Mouse (Mus musculus): ENCODE results near the gene Pygb.

The Pygb gene

GRCm38 (mm10) chr2:150786251-150787180 lies at the start of gene Pygb:
Pygb (plus strand) TSS chr2:150786735.
- DNase-seq (ENCODE audit: low spot score in 2 of 2), result peak in 1 of 2 experiments; percentile 81

- DNase-seq (ENCODE audit: low spot score in 2 of 2), result no peak
Observed at GRCm38 (mm10) chr2:150737881-150738280, 48.7 kb upstream of the Pygb start.

DNA sequence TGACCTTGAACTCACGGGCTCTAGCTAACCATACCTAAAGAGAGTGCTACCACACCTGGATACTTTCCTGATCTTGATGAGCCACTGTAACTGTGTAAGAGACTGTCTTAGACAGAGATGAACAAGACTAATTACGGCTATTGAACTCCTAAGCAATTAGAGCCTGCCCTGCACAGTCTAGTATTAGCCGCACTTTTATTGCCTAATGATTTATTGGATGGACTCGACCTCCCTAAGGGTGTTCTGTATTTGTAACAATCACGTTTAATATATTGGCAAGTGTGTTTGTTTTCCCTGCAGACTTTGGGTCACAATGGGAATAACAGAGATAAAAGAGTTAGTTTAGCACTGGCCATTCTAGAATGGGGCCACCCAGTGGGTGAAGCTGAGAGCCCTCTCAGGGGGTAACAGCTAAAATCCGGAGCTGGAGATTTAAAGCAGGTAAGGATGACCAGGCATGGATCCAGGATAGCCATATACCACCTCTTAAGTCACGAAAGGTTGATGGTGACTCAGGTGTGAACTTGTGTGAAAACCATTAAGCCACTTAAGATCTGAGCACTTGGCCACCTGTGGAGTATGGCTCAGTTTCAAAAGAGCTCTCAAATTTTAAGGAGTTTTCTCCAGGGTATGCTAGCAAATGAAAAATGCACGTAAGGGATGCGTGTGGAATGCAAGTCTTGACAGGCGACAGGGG lies 46.2 kb upstream of the Pygb start:
- no peak for DNase-seq (ENCODE audit: low spot score in 2 of 2)

- DNase-seq (ENCODE audit: low spot score in 2 of 2), result no peak
Observed at GRCm38 (mm10) chr2:150741405-150741804, 45.1 kb upstream of the Pygb start.

DNA sequence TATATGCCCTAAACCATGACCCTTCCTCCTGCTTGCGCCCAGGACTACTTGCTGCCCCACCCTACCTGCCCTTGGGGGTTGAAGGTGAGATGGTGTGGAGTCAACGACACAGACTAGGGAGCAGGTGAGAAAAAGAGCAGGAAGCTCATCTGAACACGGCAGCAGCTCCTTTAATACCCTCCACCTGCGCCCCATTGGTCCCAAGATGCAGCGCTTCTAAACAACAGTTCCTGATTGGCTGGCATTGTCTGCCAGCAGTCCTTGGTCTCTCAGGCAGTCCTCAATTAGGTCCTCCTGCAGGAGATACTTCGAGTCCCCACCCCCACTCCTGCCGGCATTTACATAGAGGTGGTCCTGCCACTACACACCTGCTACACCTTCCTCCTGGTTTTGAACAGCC lies 41.5 kb upstream of the Pygb start:
- no peak for DNase-seq (ENCODE audit: low spot score in 2 of 2)

DNA sequence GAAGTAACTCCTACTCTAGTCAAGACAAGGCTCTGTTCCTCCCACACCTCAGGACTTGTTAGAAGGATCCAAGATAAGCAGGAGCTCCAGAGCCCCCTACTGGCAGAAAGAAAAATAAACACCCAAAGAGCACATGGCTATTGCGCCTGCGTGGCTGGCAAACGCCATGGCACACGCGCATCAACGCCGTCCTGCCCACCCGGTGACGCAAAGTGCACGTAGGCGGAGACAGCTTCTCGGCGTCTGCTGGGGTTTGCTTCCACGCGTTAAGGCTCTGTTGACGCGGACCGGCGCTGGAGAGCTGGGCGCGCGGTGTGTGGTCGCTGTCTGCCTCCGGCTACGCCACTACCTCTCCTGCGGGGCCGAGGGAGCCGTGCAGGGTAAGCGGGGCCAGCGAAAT lies 37.7 kb upstream of the Pygb start, which contains the start of gene Entpd6:
TSS of gene Entpd6 (plus strand) at position 189 of the 400 bp plus-strand sequence.
- peak; percentile 98 to 99 for DNase-seq (ENCODE audit: low spot score in 2 of 2)

DNA sequence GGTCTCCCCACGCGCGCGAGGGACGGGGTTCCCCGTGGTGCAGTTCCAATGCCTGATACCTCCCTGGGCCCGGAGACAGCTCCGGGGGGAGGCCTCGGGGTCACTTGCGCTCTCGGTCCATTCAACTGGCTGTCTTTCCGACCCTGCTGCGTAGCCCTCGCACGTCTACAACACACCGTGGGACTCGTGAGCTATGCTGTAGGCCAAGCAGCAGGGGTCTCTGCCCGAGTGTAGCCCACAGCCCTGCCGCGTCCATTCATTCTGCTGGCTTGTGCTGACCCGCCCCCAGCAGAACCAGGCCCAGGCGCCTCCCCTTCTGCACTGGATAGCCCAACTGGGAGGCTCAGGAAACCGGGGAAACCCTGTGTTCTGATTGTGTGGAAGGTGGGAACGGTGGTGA lies 37.3 kb upstream of the Pygb start:
- DNase-seq (ENCODE audit: low spot score in 2 of 2), result no peak

GRCm38 (mm10) chr2:150750129-150750979 lies 36.2 kb upstream of the Pygb start:
- DNase-seq (ENCODE audit: low spot score in 2 of 2), result no peak

DNA sequence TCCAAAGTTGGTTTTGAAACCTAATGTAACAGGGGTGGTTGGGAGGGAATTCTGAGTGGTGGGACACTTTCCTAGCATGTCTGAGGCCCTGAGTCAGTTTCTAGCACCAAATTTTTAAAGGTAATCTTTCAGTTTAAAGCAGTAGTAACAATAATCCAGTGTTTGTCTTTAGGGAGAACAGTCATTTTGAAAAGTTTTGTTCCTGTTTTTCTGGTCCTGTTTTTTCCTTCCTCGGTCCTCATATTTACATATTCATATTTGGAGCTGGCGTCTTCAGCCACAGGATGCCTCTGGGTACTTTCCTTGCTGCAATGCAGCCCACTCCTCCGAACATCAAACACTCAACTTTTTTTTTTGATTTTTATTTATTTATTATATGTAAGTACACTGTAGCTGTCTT lies 31.5 kb upstream of the Pygb start:
- DNase-seq (ENCODE audit: low spot score in 2 of 2), result no peak

- DNase-seq (ENCODE audit: low spot score in 2 of 2), result no peak
Observed at GRCm38 (mm10) chr2:150761476-150761875, 25.1 kb upstream of the Pygb start.

- peak in 1 of 2 experiments; percentile 47 for DNase-seq (ENCODE audit: low spot score in 2 of 2)
Observed at GRCm38 (mm10) chr2:150765619-150766018, 20.9 kb upstream of the Pygb start.

- DNase-seq (ENCODE audit: low spot score in 2 of 2), result no peak
Observed at GRCm38 (mm10) chr2:150766083-150766862, 20.3 kb upstream of the Pygb start.

DNA sequence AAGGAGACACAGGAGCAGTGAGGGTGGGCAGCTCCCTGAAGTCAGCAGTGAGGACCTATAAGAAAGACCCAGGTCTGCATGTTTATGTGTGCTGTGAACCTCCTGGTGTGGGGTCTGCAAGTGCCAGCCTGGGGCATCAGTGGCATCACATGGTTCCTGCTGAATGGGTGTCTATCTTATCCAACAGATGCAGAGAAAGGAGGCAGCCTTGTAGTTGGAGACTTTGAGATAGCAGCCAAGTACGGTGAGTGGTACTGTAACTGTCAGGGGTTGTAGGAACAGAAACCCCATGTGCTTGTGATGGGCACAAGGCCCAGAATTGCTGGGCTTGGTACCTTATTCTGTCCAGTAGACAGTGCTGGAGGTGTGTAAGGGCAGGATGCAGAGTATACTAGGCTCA lies 17.9 kb upstream of the Pygb start:
- DNase-seq (ENCODE audit: low spot score in 2 of 2), result no peak

DNA sequence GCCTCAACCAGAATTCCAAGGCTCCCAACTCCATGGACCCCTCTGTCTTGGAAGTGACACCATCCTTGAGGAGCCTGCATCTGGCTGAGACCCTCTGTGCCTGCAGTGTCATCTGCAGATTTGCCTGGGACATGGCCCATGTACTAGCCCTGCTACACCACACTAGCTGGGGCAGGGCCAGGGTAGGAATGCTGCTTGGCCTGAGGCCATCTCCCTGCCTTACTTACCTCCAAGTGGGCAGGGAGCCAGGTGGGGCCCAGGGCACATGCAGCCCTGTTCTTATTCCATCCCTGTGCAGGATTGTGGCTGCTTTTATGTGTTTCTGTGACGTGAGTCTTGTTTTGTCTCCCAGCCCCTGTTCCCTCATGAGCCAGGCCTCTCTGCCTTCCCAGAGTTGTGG lies 15.8 kb upstream of the Pygb start:
- DNase-seq (ENCODE audit: low spot score in 2 of 2), result no peak

GRCm38 (mm10) chr2:150771169-150771568 lies 15.4 kb upstream of the Pygb start:
- DNase-seq (ENCODE audit: low spot score in 2 of 2), result no peak

- DNase-seq (ENCODE audit: low spot score in 2 of 2), result no peak
Observed at GRCm38 (mm10) chr2:150771996-150772395, 14.5 kb upstream of the Pygb start.

DNA sequence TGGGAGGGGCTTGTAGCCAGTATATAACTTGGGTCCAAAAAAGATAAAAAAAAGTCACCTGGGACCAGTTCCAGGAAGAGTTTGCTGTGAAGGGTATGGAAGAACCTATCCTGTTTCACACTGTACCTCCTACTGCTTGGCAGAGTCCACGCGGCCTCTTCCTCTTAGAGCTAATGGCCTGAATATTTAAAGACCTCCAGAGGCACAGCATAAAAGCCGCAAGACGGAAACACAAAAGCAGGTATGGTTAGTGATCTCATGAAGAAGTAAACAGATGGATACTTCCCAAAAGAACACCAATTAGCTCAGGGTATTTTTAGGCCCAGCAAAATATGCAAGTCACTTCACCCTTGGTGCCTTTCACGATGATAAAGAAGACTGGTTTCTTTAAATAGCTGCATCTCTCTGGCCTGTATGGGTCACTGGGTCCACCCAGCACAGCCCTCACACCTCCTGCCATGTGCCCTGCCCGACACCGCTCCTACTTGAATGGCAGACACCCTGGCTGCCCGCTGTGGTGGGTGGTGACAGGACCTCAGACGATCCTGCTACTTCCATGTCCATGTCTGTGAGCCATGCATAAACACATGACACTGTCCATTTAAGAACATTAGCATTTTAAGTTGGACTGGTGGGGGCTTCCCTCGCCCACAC lies 13.9 kb upstream of the Pygb start:
- no peak for DNase-seq (ENCODE audit: low spot score in 2 of 2)

DNA sequence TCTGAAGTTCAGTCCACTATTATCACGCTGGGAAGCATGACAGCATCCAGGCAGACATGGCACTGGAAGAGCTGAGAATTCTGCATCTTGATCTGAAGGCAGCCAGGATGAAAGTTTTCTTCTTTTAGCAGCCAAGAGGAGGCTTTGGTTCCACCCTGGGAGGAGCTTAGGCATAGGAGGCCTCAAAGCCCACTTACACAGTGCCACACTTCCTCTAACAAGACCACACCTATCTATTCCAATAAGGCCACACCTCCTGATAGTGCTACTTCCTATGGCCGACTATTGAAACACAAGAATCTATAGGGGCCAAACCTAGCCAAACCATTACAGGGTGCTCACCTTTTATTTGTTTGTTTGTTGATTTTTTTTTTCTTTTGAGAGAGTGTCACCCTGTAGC lies 3.7 kb upstream of the Pygb start:
- DNase-seq (ENCODE audit: low spot score in 2 of 2), result no peak

GRCm38 (mm10) chr2:150787234-150787771 lies 768 bp downstream of the Pygb start:
- DNase-seq (ENCODE audit: low spot score in 2 of 2), result no peak
